Mouse (Mus musculus) WW6 (cell line): Measurements from ENCODE around the gene Slco1c1.
A peak's percentile ranks its signal among the peaks of the same experiment; 100 is the strongest.

ENCODE experiments used
- DNase-seq: peaks from one replicate; pipeline ENCODE4 v3.0.0-alpha.2; 2013; ENCODE audit warnings: low read depth, low spot score

The Slco1c1 gene

DNA sequence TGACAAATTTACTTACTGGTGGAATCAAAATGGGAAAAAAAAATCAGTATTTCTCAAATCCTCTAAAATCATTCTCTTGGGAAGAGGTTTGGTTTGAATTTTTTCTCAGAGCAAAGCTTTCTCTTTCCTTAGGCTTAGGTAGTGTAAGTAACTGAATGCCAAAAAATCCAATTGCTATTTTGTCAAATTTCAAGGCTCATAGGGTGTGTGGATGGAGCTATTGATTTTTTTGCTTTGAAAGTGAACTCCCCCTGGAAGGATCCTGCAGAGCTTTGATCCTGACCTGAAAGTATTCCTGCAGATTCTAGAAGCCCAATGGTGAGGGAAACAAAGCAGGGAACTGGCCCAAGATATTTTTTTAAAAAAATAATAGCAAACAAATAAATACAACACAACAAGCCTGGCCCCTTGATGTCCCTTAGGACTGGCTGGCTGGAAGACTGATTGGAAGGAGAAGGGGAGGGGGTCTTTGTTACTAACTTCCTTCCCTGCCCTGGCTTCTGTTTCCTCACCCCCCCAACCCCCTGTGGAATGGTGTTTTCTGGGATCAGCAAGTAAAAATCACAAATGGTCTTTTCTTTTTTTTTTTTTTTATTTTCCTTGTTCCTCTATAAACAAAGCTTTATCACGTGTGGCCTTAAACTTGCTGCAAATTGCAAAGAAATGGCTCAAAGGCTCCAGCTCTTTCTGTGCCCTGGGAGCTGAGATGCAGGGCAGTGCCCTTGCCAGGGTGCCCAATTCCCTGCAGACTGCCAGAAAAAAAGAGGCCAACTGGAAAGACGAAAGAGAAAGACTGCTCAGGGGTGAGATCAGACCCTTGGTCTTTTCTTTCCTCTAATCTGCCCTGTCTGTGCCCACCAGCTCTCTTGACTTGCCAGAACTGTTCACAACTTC, at the start of gene Slco1c1:
Gene Slco1c1, plus strand, starts transcription at position 622 of the 894 bp plus-strand sequence.
- no peak for DNase-seq

DNA sequence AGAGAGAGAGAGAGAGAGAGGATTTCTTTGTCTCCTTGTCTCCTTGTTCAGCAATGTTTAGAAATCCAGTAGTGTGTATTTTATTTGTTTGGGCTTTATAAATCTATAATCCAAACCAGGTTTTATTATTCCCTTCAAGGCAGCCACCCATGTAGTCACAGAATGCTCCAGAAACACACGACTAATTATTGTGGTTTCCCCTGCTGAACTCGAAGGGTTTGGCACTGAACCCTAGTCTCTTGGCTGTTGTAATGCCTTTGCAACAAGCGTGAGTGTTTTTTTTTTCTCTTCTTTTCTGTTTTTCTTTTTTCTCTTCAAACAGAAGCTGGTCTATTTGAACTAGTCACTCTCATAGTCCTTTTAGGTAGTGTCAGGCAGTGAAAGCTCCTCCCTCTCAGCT, 49.5 kb upstream of the Slco1c1 start:
- no peak for DNase-seq

DNA sequence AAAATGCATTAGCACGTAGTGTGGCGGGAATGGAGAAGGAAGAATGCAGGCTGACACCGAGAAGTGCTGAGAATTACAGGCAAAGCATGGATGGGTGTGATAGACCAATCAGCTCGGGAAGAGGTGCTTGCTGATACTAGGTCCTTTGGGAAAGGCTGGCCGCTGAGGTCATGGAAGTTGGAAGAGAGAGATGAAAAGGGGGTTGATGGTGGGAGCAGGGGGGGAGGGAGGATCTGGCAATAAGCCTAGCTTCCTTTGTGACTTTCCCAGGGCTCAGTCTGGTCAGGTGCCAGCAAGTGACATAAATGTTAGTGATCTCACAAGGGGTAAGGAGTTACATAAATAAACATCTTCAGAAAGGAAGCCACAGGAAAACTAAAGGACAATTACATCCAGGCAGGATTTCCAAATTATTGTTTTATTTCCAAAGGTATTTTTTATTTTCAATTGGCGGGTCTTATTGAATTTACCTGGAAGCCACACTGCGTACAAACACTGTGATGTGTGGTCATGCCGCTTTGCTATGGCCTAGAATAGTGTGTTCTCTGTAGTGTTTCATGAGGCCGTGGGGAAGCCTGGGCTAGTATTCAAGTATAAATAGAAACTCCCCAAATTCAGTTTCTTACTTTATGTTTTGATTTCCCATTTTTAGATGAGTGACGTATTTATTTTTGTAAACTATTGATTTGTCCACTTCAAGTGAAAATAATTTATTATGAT, 38.7 kb upstream of the Slco1c1 start:
- no peak for DNase-seq

DNA sequence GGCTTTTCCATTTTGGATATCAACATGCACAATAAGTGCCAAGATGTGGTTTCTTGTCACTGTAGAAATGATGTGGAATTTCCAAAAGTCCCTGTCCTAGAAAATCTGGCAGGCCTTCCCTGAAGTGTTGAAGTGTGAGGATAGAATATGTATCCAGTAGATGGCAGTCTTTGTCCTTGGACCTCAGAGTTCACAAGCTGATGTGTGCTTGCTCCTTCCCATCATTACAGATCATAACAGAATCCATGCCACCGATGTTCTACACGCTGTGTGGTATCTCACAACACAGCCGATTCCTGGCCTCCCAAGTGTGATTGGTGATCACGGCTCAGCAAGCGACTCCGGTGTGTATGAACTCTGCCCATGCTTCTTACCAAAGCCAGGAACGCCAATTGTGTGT, 36.9 kb upstream of the Slco1c1 start:
- DNase-seq = no peak

DNA sequence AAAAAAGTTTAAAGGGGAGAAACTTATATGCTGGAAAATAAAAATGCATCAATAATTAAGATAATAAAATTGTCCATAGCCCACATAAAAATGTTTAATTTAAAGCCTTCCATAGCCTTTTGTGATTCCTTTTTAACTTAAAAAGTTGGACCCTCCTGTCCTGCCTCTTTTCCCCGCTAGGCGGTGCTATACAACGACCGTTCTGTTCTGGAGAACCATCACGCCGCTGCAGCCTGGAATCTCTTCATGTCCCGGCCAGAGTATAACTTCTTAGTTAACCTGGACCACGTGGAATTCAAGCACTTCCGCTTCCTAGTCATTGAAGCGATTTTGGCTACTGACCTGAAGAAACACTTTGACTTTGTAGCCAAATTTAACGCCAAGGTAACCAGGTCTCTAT, 35.5 kb upstream of the Slco1c1 start:
- peak; percentile 20 for DNase-seq

DNA sequence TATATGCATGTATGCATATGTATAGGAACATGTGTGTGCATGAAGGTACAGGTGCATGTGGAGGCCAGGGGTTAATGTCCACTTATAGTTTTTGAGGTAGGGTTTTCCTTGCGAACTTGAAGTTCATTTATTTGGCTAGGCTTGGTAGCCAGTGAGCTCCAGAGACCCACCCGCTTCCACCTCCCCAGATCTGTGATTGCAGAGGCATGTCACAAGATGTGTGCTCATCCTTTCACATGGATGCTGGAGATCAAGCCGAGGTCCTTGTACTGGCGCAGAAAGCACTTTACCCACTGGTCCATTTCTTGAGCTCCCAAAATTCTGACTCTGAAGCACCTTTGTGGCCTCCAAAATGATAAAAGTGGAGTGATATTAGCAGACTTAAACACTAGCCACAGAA, 29.3 kb upstream of the Slco1c1 start:
- no peak for DNase-seq

DNA sequence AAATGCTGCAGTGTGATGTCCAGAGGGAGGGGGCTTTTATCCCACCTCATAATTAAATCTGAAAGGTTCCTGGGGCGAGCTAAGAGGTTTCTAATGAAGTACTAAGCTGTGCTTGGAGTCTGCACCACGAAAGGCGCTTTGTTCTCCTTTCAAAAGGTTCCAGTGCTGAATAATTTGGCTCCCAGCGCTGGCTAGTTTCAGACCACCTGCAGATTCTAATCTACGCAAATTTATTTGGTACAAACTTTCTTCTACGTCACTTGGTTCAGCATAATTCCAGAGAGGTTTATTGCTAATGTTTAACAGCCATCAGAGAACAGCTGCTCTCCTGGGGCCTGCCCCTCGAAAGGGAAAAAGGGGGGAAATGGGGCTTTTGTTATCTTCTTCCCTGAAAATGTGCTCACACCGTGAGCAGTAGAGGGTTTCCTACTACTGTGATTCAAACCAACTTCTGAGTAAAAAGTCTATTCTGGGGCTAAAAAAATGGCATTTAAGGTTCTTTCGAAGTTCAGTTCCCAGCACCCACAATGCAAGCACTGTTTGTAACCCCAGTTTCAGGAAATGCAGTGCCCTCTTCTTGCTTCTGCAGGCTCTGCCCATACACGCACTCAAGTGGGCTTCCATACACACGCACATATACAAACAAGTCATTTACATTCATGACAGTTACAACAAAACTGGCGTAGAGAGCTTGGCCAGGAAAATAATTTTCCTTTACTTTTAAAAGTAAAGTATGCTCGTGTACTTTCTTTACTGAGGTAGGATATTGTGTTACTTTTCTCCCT, 28.3 kb upstream of the Slco1c1 start:
- peak; percentile 45 for DNase-seq

DNA sequence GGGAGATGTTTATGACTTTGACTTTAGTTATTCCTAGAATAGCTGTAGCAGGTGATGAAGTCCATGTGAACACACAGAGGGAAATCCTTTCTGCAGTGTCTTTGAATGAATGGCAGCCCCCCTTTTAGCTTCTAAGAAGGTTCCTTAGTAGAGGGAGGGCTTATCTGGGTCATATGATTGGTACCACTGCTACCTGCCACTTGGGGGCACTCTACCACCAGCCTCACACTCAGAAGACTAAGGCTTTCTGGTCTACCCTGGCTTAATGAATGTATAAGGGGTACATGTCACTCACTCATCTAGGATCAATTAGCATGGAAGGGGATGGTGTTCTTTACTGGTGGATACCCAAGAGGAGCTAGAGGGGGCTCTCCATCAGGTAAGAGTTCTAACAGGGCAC, 24.7 kb upstream of the Slco1c1 start:
- no peak for DNase-seq

DNA sequence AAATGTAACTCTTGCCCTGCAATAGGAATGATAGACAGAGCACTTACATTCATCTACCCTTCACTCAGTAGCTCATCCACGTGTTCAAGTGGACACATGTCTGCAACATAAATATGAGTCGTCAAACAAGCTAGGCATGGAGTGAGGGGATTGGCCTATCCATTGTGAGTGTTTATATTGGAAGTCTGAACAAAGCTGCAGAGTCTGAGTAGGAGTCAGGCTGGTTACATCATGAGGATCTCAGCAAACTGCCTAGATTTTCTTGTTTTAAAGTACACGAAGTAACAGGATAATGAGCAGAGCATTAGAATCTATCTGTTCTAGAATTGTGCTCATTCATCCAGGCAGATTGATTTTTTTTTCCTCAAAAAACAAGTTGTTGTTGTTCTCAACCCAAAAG, 23.0 kb upstream of the Slco1c1 start:
- no peak for DNase-seq

DNA sequence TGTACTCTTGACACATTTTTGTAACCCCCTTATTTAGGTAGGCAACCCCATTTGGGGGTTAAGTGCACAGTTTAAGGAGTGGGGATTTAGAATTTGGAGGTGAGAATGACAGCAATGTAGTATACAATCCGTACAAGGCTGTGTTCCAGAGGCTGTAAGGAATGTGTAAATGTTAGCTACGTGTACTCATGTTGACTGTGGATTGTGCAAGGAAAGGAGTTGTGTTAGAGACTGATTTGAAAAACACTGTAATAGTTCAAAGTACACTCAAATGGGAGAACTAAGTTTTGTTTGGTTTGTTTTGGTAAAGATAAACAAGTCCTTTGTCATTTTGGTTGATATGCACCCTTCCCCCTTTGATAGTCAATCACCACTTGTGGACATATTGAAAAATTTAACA, 1.6 kb upstream of the Slco1c1 start:
- no peak for DNase-seq

DNA sequence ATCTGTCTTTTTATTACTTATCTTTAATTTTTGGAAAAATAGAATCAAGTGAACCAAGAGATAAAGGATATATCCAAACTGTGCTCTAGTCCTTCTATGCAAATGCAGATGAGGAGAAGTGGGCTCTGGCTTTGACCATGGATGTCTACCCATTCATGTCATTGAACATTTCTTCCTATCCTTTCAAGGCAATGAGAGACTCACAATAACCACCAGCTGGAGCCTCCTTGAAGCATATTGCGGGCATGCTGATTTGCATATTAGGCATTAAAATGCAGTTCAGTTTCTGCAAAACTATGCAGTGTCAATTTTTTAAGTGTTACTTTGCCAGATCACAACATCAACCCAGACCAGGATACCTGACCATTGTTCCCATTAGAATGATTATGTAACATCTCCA, 1.6 kb downstream of the Slco1c1 start:
- no peak for DNase-seq

DNA sequence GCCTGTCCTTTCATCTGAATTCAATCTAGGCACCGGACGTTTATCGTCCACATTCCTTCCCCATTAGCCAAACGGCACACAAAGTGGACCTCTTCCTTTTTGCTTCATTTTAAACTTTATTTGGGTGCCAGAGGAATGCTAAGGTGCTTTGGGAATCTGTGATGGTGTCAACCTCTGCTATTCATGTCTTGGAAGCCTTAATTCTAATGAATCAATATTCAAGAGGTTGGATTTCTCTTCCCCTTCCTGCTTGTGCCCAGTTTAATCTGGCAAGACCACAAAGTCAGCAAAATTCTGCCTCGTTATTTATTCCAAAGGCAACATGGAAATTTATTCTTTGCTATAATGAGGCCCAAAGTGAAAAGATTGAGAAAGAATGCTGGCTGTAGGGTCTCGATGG, 6.7 kb downstream of the Slco1c1 start:
- DNase-seq = no peak

DNA sequence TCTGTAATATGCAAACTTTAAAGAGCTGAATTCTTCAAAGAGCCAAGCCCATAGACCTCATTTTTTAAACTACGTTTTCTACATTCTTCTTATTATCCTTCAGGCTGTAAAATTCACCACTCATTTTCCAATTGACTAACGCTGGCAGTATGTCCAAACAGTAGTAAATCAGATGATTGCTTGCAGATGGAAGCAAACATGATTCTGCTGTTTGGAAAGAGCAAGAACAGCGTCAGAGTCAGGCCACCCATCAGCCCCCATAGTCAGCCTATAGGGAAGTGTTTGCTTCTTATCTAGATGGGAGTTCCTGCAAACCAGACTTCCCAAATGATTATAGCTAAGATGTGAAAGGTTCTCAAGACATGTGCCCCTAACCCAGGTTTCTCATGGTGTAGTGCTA, 13.1 kb downstream of the Slco1c1 start:
- no peak for DNase-seq

DNA sequence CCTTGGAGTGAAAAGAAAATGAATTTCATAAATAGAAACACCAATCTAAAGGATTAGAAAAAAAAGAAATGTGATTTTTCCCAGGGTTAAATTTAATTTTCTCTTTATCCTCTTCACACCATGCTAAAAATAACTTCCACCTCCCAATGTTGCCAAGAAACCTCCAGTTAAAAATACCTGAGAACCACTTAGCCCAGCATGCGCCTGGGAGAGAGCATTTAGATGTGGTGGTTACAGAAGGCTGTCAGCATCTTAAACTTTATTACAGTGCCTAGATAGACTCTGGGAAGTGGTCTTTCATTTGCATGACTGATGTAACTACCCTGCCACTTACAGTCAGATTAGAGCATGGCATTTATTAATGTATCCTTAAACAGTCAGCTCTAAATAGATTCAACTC, 17.0 kb downstream of the Slco1c1 start:
- DNase-seq = no peak

DNA sequence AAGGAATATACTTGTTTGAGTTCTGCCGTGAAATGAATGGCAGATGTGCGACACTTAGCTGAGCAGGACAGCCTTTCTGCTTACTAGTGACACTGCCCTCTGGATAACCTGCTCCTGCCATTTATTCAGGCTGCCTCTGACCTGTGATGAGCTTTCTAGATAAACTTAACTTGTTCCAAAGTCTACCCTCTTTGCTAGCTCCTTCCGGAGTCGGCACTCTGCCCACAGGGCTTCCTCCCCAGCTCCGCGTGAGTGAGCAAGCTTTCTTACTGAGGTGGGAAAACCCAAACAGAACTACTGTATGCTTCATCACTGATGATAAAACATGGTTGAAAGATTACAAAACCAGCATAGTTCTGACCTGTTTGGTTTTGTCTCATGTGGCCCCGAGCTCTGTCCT, 19.2 kb downstream of the Slco1c1 start:
- no peak for DNase-seq

DNA sequence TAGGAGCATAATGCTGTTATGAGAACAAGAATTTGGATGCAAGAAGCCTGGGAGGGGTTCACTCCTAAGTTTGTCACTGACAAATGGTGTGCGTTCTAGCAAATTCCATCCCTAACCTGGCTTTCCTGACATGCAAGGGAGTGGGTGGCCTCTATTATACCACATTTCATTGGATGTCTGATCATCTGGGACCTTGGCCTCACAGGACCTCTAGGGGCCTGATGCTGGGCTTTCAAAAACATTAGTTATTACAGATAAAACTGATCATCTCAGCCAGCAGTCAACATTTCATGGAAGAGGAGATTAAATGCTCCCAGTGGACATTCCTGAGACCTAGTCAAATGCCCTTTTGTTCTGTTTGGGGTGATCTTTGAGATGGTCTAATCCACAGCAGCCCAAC, 34.0 kb downstream of the Slco1c1 start:
- no peak for DNase-seq

DNA sequence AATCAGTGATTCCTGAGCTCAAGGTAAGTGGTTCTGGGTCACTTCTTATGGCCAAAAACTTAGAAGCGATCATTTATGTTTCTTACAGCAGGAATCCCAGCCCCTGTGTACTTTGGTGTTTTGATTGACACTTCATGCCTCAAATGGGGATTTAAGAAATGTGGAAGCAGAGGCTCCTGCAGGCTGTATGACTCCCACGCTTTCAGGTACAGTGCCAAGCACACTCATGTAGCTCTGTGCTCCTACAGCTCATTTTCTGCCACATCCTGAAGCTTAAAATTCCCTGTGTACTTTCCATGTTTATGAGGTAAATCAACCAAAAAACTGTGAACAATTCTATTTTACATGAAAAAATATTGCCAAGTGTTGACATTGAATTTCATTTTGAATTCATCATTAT, 43.2 kb downstream of the Slco1c1 start:
- DNase-seq = no peak

DNA sequence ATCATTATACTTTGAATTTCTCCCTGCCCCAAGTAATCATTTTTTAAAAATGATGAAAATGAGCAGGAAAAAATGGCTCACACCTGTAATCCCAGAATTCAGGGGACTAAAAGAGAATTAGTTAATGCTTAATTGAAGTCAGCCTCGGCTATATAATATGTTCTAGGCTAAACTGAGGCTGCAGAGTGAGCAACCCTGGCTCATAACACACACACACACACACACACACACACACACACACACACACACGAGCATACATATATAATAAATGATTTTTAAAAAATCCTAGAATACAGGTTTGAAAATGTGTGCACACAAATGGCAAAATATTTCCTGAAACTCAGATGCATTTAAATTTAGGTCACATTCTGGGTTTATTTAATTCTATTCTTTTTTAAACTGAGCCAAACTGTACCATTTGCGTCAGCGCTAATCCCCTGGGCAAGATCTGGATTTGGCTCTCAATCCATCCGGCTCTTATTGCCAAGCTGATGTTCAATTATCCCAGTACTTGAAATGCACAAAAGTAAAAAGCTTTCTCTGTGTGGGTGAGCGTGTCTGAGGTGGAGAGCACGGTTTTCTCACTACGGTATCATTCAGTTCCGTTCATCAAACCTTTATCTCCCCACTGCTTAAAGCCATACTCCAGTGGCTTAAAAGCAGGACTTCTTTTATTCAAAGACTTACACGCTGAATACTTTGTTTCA, 43.8 kb downstream of the Slco1c1 start:
- DNase-seq = no peak

DNA sequence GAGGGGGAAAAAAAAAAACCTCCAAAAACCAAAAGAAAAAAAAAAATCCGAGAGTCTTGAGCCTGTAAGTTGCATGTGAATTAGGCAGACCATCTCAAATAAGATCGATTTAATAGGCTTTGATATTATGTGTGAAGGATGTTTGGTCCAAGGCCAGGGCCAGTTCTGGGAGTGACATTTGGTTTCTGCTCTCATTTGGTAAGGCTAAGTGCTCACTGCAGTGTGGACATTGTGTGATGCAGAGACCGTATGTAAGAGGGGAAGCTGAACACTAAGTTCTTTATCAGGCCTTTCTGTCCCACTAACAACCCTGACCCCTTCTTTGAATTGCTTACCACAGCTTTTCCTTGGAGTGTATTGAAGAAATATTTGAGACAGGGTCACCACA, 44.4 kb downstream of the Slco1c1 start:
- DNase-seq = no peak

DNA sequence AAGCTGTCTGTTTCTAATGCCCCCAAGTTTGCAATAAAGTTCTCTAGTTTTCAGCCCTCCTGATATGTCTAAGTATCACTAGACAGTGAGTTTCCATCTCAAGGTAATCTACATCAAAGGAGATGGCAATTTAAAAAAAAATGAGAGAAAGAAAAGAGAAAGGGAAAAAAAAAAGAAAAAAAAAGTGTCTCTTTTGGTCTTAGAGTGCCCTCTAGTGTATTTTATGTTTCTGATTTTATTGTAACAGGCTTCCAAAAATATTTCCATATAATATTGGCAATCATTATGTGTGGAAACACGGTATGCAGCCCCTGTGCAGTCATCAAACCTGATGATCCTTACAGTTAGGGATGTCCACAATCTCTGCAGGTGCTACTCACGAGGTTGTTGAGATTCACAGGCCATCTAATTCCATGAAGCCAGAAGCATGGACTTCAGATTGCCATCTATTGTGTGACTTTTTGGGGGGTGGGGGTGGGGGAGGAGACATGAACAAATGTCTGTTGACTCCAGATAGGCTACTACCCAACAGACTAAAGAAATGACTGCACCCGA, 52.6 kb downstream of the Slco1c1 start:
- DNase-seq = no peak

DNA sequence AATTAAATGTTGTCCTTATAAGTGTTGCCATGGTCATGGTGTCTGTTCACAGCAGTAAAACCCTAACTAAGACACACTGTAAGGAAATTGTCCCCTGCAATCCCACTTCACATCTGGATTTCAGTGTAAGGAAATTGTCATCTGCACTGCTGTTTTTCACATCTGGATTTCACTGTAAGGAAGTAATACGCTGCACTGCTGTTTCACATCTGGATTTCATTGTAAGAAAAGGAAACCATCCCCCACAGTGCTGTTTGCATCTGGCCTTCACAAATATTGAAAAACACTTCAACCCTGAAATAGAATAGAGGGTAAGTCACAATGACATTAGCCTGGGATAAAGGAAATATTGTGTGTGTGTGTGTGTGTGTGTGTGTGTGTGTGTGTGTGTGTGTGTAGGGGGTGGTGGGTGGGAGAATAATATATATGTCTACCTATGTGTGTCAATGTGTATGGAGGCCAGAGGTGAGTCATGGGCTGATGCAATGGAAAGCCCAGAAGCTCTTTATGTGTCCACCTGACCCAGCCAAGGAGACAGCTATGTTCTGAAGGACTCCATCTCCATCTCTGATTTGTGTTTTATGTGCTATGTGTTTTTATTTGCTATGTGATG, 60.7 kb downstream of the Slco1c1 start:
- DNase-seq = no peak
